Mouse (Mus musculus) erythroblast, embryonic 14.5 days (primary cell): ENCODE measurements around the gene Slc35e2.

Experiments used
- GATA1 ChIP-seq: IDR thresholded peaks from 2 replicates; pipeline ENCODE4 v1.6.1; 2012; ENCODE audit warnings: low read length, inconsistent platforms, mixed read lengths
- TAL1 ChIP-seq: IDR thresholded peaks from 3 replicates; pipeline ENCODE4 v1.6.1; 2012; ENCODE audit warnings: low read length, inconsistent platforms, mixed read lengths

GRCm38 (mm10) chr4:155568170-155568569 lies 33.0 kb upstream of the Slc35e2 start:
- no peak for TF ChIP-seq GATA1
- TF ChIP-seq TAL1, result no peak
